Mouse (Mus musculus): Measurements from ENCODE around the gene Stard3.

DNA sequence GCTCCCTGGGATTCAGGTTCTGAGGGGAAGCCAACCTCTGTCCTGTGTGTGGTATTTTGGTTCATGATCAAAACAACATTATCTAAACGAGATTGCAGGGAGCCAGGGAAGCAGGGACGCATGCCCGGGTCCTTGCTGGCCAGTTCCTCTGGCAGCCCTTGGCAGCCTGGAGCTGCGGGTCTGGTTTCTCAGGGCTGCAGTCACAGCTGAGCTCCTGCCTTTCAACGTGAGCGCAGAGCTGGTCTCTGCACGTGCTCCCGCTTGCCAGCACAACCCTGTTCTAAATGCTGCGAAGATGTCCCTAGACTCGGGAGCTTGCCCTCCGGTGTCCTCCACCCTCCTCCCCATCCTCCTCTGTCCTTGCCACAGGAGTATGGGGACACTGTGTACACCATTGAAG lies 19.6 kb downstream of the Stard3 start:
- TF ChIP-seq TCF12 (IDR thresholded peaks at IDR 0.05; ENCODE audit: low read depth, low read length) (no peak), CTCF (conservative IDR thresholded peaks at IDR 0.05 in 1 of 2, IDR thresholded peaks at IDR 0.05 in 1 of 2; ENCODE audit: low read depth in 2 of 2, low read length in 2 of 2) (no peak), POLR2A (IDR thresholded peaks at IDR 0.05; ENCODE audit: low read depth, low read length) (no peak), USF1 (IDR thresholded peaks at IDR 0.05; ENCODE audit: low read depth, low read length) (no peak), NRF1 (IDR thresholded peaks at IDR 0.05; ENCODE audit: low read depth, low read length) (no peak), MYC (IDR thresholded peaks at IDR 0.05; ENCODE audit: low read depth, low read length) (no peak), MXI1 (IDR thresholded peaks at IDR 0.05; ENCODE audit: low read depth, low read length) (no peak)

Data from CH12.LX (cell line).